12 mouse cellular contexts compared by ENCODE assay signal in the genomic region with DNA sequence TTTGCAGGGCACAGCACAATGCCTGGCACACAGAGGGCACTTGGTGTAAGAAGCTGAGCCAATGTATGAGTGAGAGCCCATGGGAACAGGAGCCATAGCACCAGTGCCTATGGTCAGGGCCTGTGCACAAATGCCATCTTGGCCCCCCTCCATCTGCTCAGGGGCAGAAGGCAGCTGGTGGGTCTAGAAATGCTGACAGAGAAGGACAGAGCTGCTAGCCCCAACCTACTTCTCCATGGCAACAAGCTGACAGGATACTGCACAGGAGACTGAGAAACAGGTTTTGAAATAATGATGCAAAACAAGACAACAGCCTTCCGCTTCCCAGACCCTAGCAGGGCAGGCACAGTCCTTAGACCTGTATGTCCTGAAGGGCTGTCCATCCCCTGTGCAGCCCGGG.
A peak's percentile ranks its signal among the peaks of the same experiment; 100 is the strongest.
DNase-seq lines count a peak whose midpoint lies in the region; ATAC-seq lines count a peak whose summit lies in the region.
"Had no signal": no experiment of that assay in that cellular context is flagged by ENCODE, and none has a peak within 500 bp of the region (broad histone marks: within the 10 kb centered on the region; RNA-seq: fewer than 3 reads in every experiment).

No protein-coding gene starts in this region.

- H3K36me3 ChIP-seq in midbrain, embryonic 12.5 days = no peaks in the 10 kb centered on the region
- no peaks in the 10 kb centered on the region for H3K36me3 ChIP-seq in midbrain, embryonic 11.5 days (ENCODE audit: control insufficient read depth, insufficient read depth, low read length)
- no peaks in the 10 kb centered on the region for H3K36me3 ChIP-seq in hindbrain, embryonic 13.5 days
- H3K36me3 ChIP-seq in neural tube, embryonic 13.5 days = no peaks in the 10 kb centered on the region
- H3K36me3 ChIP-seq: heart, embryonic 13.5 days had no signal

- H3K27me3 ChIP-seq in midbrain, embryonic 12.5 days = no peaks in the 10 kb centered on the region
- no peaks in the 10 kb centered on the region for H3K27me3 ChIP-seq in midbrain, embryonic 11.5 days (ENCODE audit: control insufficient read depth, insufficient read depth, low read length)
- no peaks in the 10 kb centered on the region for H3K27me3 ChIP-seq in hindbrain, embryonic 13.5 days
- H3K27me3 ChIP-seq in neural tube, embryonic 13.5 days = no peaks in the 10 kb centered on the region

- 85% methylated on average over 2 of the region's 2 CpGs for WGBS in midbrain, embryonic 12.5 days
- WGBS in midbrain, embryonic 11.5 days = 72% methylated on average over 2 of the region's 2 CpGs
- 63% methylated on average over 2 of the region's 2 CpGs for WGBS in hindbrain, embryonic 13.5 days
- 72% methylated on average over 2 of the region's 2 CpGs for WGBS in neural tube, embryonic 13.5 days

- no peak overlapping the region for H3K9ac ChIP-seq in midbrain, embryonic 12.5 days (replicated peaks)
- H3K9ac ChIP-seq in midbrain, embryonic 11.5 days (ENCODE audit: low read length) = no peak overlapping the region
- no peak overlapping the region for H3K9ac ChIP-seq in hindbrain, embryonic 13.5 days
- H3K9ac ChIP-seq in neural tube, embryonic 13.5 days = no peak overlapping the region
- H3K9ac ChIP-seq: heart, embryonic 13.5 days had no signal

- no peak for DNase-seq in midbrain, embryonic 11.5 days (ENCODE audit: low spot score, missing footprints)
- DNase-seq in cerebellum, adult 9-10 months = peak; percentile 84
- no peak for DNase-seq in right cerebral cortex, postnatal 14 days
- no peak for DNase-seq in Muller cell, postnatal 12 days (ENCODE audit: inconsistent ontology term)
- no peak for DNase-seq in embryo, embryonic 11 days
- DNase-seq: gastrocnemius, postnatal 25 days; kidney, postnatal 25 days; thymus, postnatal 36 days had no signal

- ATAC-seq in midbrain, embryonic 12.5 days (ENCODE audit: low FRiP score, low read depth) = peak; percentile 18; the same call in 1 of the 2 replicates
- no peak for ATAC-seq in midbrain, embryonic 11.5 days (ENCODE audit: low FRiP score)
- peak; percentile 47 for ATAC-seq in hindbrain, embryonic 13.5 days (ENCODE audit: low FRiP score)
- ATAC-seq in neural tube, embryonic 13.5 days (ENCODE audit: low read depth) = peak; percentile 38; the same call in 1 of the 2 replicates

- no peak overlapping the region for H3K4me3 ChIP-seq in midbrain, embryonic 12.5 days
- no peak overlapping the region for H3K4me3 ChIP-seq in midbrain, embryonic 11.5 days (ENCODE audit: low read depth, low read length)
- H3K4me3 ChIP-seq in hindbrain, embryonic 13.5 days = no peak overlapping the region
- H3K4me3 ChIP-seq in neural tube, embryonic 13.5 days = no peak overlapping the region
- H3K4me3 ChIP-seq: heart, embryonic 13.5 days had no signal

- H3K9me3 ChIP-seq in midbrain, embryonic 12.5 days = 0 out of 2 replicates have a peak, but pooled peaks cover 3% of the 10 kb centered on the region
- H3K9me3 ChIP-seq in midbrain, embryonic 11.5 days (ENCODE audit: control insufficient read depth, low read length) = no peaks in the 10 kb centered on the region; the same call in 1 of the 2 replicates
- no peaks in the 10 kb centered on the region for H3K9me3 ChIP-seq in hindbrain, embryonic 13.5 days
- H3K9me3 ChIP-seq in neural tube, embryonic 13.5 days = 0 out of 2 replicates have a peak, but pooled peaks cover 3% of the 10 kb centered on the region

- peaks cover 12% of the 10 kb centered on the region for H3K4me1 ChIP-seq in midbrain, embryonic 12.5 days
- peaks cover 3% of the 10 kb centered on the region; the same call in 1 of the 2 replicates for H3K4me1 ChIP-seq in midbrain, embryonic 11.5 days (ENCODE audit: control insufficient read depth, insufficient read depth, low read length)
- H3K4me1 ChIP-seq in hindbrain, embryonic 13.5 days (replicated peaks) = peaks cover 22% of the 10 kb centered on the region
- H3K4me1 ChIP-seq in neural tube, embryonic 13.5 days (replicated peaks) = peaks cover 13% of the 10 kb centered on the region
- H3K4me1 ChIP-seq: heart, embryonic 13.5 days had no signal

- no peak overlapping the region for H3K4me2 ChIP-seq in midbrain, embryonic 12.5 days (replicated peaks)
- H3K4me2 ChIP-seq in midbrain, embryonic 11.5 days = no peak overlapping the region
- H3K4me2 ChIP-seq in hindbrain, embryonic 13.5 days = no peak overlapping the region
- no peak overlapping the region for H3K4me2 ChIP-seq in neural tube, embryonic 13.5 days
- H3K4me2 ChIP-seq: heart, embryonic 13.5 days had no signal

- peak overlapping the region; percentile 32; the same call in 1 of the 2 replicates for H3K27ac ChIP-seq in midbrain, embryonic 12.5 days (replicated peaks)
- no peak overlapping the region for H3K27ac ChIP-seq in midbrain, embryonic 11.5 days (ENCODE audit: low read depth, low read length)
- peak overlapping the region; percentile 56 for H3K27ac ChIP-seq in hindbrain, embryonic 13.5 days
- H3K27ac ChIP-seq in neural tube, embryonic 13.5 days (replicated peaks) = peak overlapping the region; percentile 40
- H3K27ac ChIP-seq: heart, embryonic 13.5 days had no signal
